Mouse (Mus musculus) left cerebral cortex, postnatal 10 days (tissue): ENCODE data around the gene Rgs13. TPM values are rescaled to one million over a fixed set of nuclear protein-coding genes. Genes with fewer than 3 reads are reported as not detected.

Source experiments
- total RNA-seq, 2 experiments: library from RNA; stranded (reverse); gene quantifications; 2 replicates each; pipeline ENCODE4 v1.2.3; 2021

The Rgs13 gene
- total RNA-seq, 2 experiments from 2014 or later = 2.7 to 2.9 TPM

Other genes with a start within 250 kb of the Rgs13 start
- gene Rgs2, start 173.2 kb downstream of the Rgs13 start, total RNA-seq = 10 to 100 TPM; 59.3 to 60.5 TPM
- under 1 TPM; 0.34 to 0.69 TPM for gene Rgs1, start 71.9 kb upstream of the Rgs13 start, total RNA-seq